In genomic region chr10:127326828-127327227, GRCm38 (mm10) we compare ENCODE assay signal across 8 mouse cellular contexts. TPM values are rescaled to one million over a fixed set of nuclear protein-coding genes. Genes with fewer than 3 reads are reported as not detected.
DNase-seq lines count a peak whose midpoint lies in the region; ATAC-seq and TF ChIP-seq lines count a peak whose summit lies in the region.

No protein-coding gene starts in this region.

- ATAC-seq in kidney, embryonic 16.5 days (ENCODE audit: low FRiP score, low TSS enrichment) = no peak
- no peak for ATAC-seq in neural tube, embryonic 13.5 days (ENCODE audit: low read depth)

- peaks cover 11% of the 10 kb centered on the region; the same call in 1 of the 2 replicates for H3K36me3 ChIP-seq in ES-E14 (ENCODE audit: control insufficient read depth, insufficient read depth, low read length, poor library complexity, severe bottlenecking)
- peaks cover 12% of the 10 kb centered on the region; the same call in 1 of the 2 replicates for H3K36me3 ChIP-seq in kidney, embryonic 16.5 days (ENCODE audit: insufficient read depth, low read length)
- no peaks in the 10 kb centered on the region for H3K36me3 ChIP-seq in neural tube, embryonic 13.5 days

- H3K4me1 ChIP-seq in ES-E14 (ENCODE audit: control insufficient read depth in 2 of 2, insufficient read depth in 2 of 2, low read length in 2 of 2, poor library complexity in 1 of 2) = peaks cover 6 to 28% of the 10 kb centered on the region in 2 experiments; a peak in 3 of 4 replicates
- peaks cover 17% of the 10 kb centered on the region for H3K4me1 ChIP-seq in kidney, embryonic 16.5 days (ENCODE audit: insufficient read depth, low read length)
- H3K4me1 ChIP-seq in neural tube, embryonic 13.5 days (replicated peaks) = peaks cover 12% of the 10 kb centered on the region

- H3K9ac ChIP-seq in ES-E14 (ENCODE audit: insufficient read depth, low read depth, low read length, poor library complexity, severe bottlenecking) = peak overlapping the region; percentile 29
- peak overlapping the region; percentile 64 for H3K9ac ChIP-seq in kidney, embryonic 16.5 days (replicated peaks; ENCODE audit: low read length)
- peak overlapping the region; percentile 53 for H3K9ac ChIP-seq in neural tube, embryonic 13.5 days

- in situ Hi-C loops in ES-E14 (cut with MboI; ENCODE audit: low sequenced_read_pairs in 2 of 2, unreplicated experiment in 2 of 2) = no loop called here

- peak; percentile 55 to 71 for DNase-seq in adrenal gland, adult (ENCODE audit: inconsistent age in 2 of 2, low spot score in 1 of 2)
- DNase-seq in adrenal gland, adult 8-10 months = no peak
- no peak for DNase-seq in ES-E14 (ENCODE audit: low read depth, low spot score)
- DNase-seq in gastrocnemius, postnatal 25 days = peak; percentile 45
- DNase-seq in layer of hippocampus, adult 8-10 months (ENCODE audit: low spot score in 2 of 2) = no peak
- no peak for DNase-seq in ovary, adult 18-20 months (ENCODE audit: low spot score)

- 8% methylated on average over 29 of the region's 29 CpGs for WGBS in kidney, embryonic 16.5 days
- WGBS in neural tube, embryonic 13.5 days = 4% methylated on average over 29 of the region's 29 CpGs

- peak overlapping the region; percentile 49 to 61 for H3K4me3 ChIP-seq in ES-E14 (ENCODE audit: insufficient read depth in 1 of 2, low read depth in 1 of 2, low read length in 2 of 2, poor library complexity in 1 of 2, severe bottlenecking in 1 of 2)
- H3K4me3 ChIP-seq in kidney, embryonic 16.5 days (ENCODE audit: low read length) = peak overlapping the region; percentile 56
- peak overlapping the region; percentile 33 for H3K4me3 ChIP-seq in neural tube, embryonic 13.5 days

- no peak overlapping the region for H3K27ac ChIP-seq in ES-E14 (ENCODE audit: insufficient read depth, low read depth, low read length, poor library complexity, severe bottlenecking)
- no peak overlapping the region for H3K27ac ChIP-seq in kidney, embryonic 16.5 days (ENCODE audit: low read length)
- H3K27ac ChIP-seq in neural tube, embryonic 13.5 days (replicated peaks) = no peak overlapping the region

- H3K27me3 ChIP-seq in kidney, embryonic 16.5 days (ENCODE audit: insufficient read depth, low read length) = peaks cover 52% of the 10 kb centered on the region
- H3K27me3 ChIP-seq in neural tube, embryonic 13.5 days = peaks cover 85% of the 10 kb centered on the region

- H3K9me3 ChIP-seq in ES-E14 (ENCODE audit: control insufficient read depth, insufficient read depth, low read depth, low read length) = no peaks in the 10 kb centered on the region
- 0 out of 2 replicates have a peak, but pooled peaks cover 4% of the 10 kb centered on the region for H3K9me3 ChIP-seq in kidney, embryonic 16.5 days (ENCODE audit: low read length)
- H3K9me3 ChIP-seq in neural tube, embryonic 13.5 days = no peaks in the 10 kb centered on the region

- peak overlapping the region; percentile 94 for H3K4me2 ChIP-seq in kidney, embryonic 16.5 days (replicated peaks; ENCODE audit: low read depth, low read length)
- H3K4me2 ChIP-seq in neural tube, embryonic 13.5 days = peak overlapping the region; percentile 59

TF ChIP-seq in ES-E14, 5 proteins besides CTCF, POLR2A, EP300 and RAD21:
- TF ChIP-seq MAFK (IDR thresholded peaks at IDR 0.05; ENCODE audit: insufficient read depth, low read depth, low read length) = no peak
- TF ChIP-seq ZC3H11A (IDR thresholded peaks at IDR 0.05; ENCODE audit: borderline replicate concordance, low read depth, low read length) = no peak
- no peak for TF ChIP-seq CHD2 (IDR thresholded peaks at IDR 0.05; ENCODE audit: low read depth, low read length)
- TF ChIP-seq ZNF384 (IDR thresholded peaks at IDR 0.05; ENCODE audit: low read depth, low read length) = no peak
- TF ChIP-seq HCFC1 (IDR thresholded peaks at IDR 0.05; ENCODE audit: borderline replicate concordance, insufficient read depth, low read length) = no peak

RNA-seq across cellular contexts. Expression of gene Arhgap9, which starts 5.1 kb away (rescaled TPM):
- total RNA-seq in adrenal gland, adult 8-10 months (2022) = 1 to 10 TPM; 2.2 to 5.0 (median 3.6) TPM
- total RNA-seq in ES-E14 (2012; rRNA removed) = 2.6 and 5.1 TPM in 2 replicates
- total RNA-seq in gastrocnemius, postnatal 25 days (2021) = 1 to 10 TPM; 1.4 to 1.7 TPM
- 2.5 and 2.6 TPM in 2 replicates for polyA plus RNA-seq in kidney, embryonic 16.5 days (2015; fragmentation: Nextera tagmentation; extraction: Ambion mirVana)
- polyA plus RNA-seq in neural tube, embryonic 13.5 days (2015; fragmentation: Nextera tagmentation; extraction: Ambion mirVana) = 1.0 and 1.4 TPM in 2 replicates
- 1 to 10 TPM in 3 of 4 experiments, under 1 TPM in 1; 0.60 to 4.6 (median 2.2) TPM for total RNA-seq in layer of hippocampus, adult 8-10 months (2022)

RNA-seq across cellular contexts. Expression of gene Gli1, which starts 14.9 kb away (rescaled TPM):
- 1 to 10 TPM; 4.4 to 6.4 (median 5.2) TPM for total RNA-seq in adrenal gland, adult 8-10 months (2022)
- 14.9 and 47.3 TPM in 2 replicates for total RNA-seq in ES-E14 (2012; rRNA removed)
- total RNA-seq in gastrocnemius, postnatal 25 days (2021) = 1 to 10 TPM in 1 of 2 experiments, under 1 TPM in 1; 0.74 to 1.5 TPM
- polyA plus RNA-seq in kidney, embryonic 16.5 days (2015; fragmentation: Nextera tagmentation; extraction: Ambion mirVana) = 7.5 and 9.5 TPM in 2 replicates
- polyA plus RNA-seq in neural tube, embryonic 13.5 days (2015; fragmentation: Nextera tagmentation; extraction: Ambion mirVana) = 2.2 and 2.9 TPM in 2 replicates
- 1 to 10 TPM; 2.7 to 4.0 (median 3.7) TPM for total RNA-seq in layer of hippocampus, adult 8-10 months (2022)

RNA-seq across cellular contexts. Expression of gene Mars, which starts 15.2 kb away (rescaled TPM):
- total RNA-seq in adrenal gland, adult 8-10 months (2022) = 100 to 1,000 TPM in 1 of 4 experiments, 10 to 100 TPM in 3; 79.7 to 107 (median 92.0) TPM
- total RNA-seq in ES-E14 (2012; rRNA removed) = 206 and 377 TPM in 2 replicates
- total RNA-seq in gastrocnemius, postnatal 25 days (2021) = 10 to 100 TPM; 48.3 to 53.5 TPM
- 115 and 123 TPM in 2 replicates for polyA plus RNA-seq in kidney, embryonic 16.5 days (2015; fragmentation: Nextera tagmentation; extraction: Ambion mirVana)
- 103 and 110 TPM in 2 replicates for polyA plus RNA-seq in neural tube, embryonic 13.5 days (2015; fragmentation: Nextera tagmentation; extraction: Ambion mirVana)
- total RNA-seq in layer of hippocampus, adult 8-10 months (2022) = 10 to 100 TPM; 56.7 to 65.8 (median 63.9) TPM

RNA-seq across cellular contexts. Expression of gene Inhbe, which starts 27.4 kb away (rescaled TPM):
- under 1 TPM in 1 of 4 experiments, not detected in 3; 0.11 TPM for total RNA-seq in adrenal gland, adult 8-10 months (2022)
- 0.22 and 0.69 TPM in 2 replicates for total RNA-seq in ES-E14 (2012; rRNA removed)
- not detected for total RNA-seq in gastrocnemius, postnatal 25 days (2021)
- polyA plus RNA-seq in kidney, embryonic 16.5 days (2015; fragmentation: Nextera tagmentation; extraction: Ambion mirVana) = 0.08 TPM in 1 of 2 replicates, not detected in the other
- polyA plus RNA-seq in neural tube, embryonic 13.5 days (2015; fragmentation: Nextera tagmentation; extraction: Ambion mirVana) = not detected in 2 replicates
- not detected for total RNA-seq in layer of hippocampus, adult 8-10 months (2022)

RNA-seq across cellular contexts. Expression of gene Mbd6, which starts 38.0 kb away (rescaled TPM):
- 10 to 100 TPM; 43.1 to 84.1 (median 62.3) TPM for total RNA-seq in adrenal gland, adult 8-10 months (2022)
- 15.8 and 18.0 TPM in 2 replicates for total RNA-seq in ES-E14 (2012; rRNA removed)
- 10 to 100 TPM; 12.7 to 14.3 TPM for total RNA-seq in gastrocnemius, postnatal 25 days (2021)
- polyA plus RNA-seq in kidney, embryonic 16.5 days (2015; fragmentation: Nextera tagmentation; extraction: Ambion mirVana) = 13.3 and 14.8 TPM in 2 replicates
- polyA plus RNA-seq in neural tube, embryonic 13.5 days (2015; fragmentation: Nextera tagmentation; extraction: Ambion mirVana) = 14.5 and 16.7 TPM in 2 replicates
- total RNA-seq in layer of hippocampus, adult 8-10 months (2022) = 10 to 100 TPM; 56.3 to 61.6 (median 56.8) TPM

Comparison
In these comparisons a context has a peak if more than half of its experiments do, and no peak if none do; other contexts are left out.
1. DNase-seq: peak in adrenal gland, adult (2 of 2) and gastrocnemius, postnatal 25 days (single experiment); none in adrenal gland, adult 8-10 months (single experiment), ES-E14 (single experiment), layer of hippocampus, adult 8-10 months (0 of 2) and ovary, adult 18-20 months (single experiment).
2. Peak in every context shown above with its lines, with median percentiles within 50 percentile points of each other: H3K4me3 ChIP-seq and H3K9ac ChIP-seq.